Mouse (Mus musculus) midbrain, embryonic 16.5 days (tissue): Measurements from ENCODE around the gene Gm1140. TPM values are rescaled to one million over a fixed set of nuclear protein-coding genes. Genes with fewer than 3 reads are reported as not detected.
"Not testable (repeated sequence)": the region's sequence is repeated elsewhere in the genome, so short reads cannot be mapped to it uniquely, and the experiment has no call there.

Source experiments
- ATAC-seq: fragments of 200-750 bp; cut with Nextera tagmentation; 2 replicates; pipeline ENCODE4 v1.8.0; 2017; ENCODE audit warnings: moderate TSS enrichment
- H3K27ac ChIP-seq: fragments of 300-500 bp; sonication (generic); 2 replicates; pipeline ENCODE4 v1.5.1; 2014; ENCODE audit warnings: mild to moderate bottlenecking, low read length, mixed read lengths
- H3K27me3 ChIP-seq: fragments of 300-500 bp; sonication (generic); 2 replicates; pipeline ENCODE4 v1.6.1; 2014; ENCODE audit warnings: low read depth, low read length, mixed read lengths; ENCODE audit not compliant: control insufficient read depth, insufficient read depth
- H3K36me3 ChIP-seq: fragments of 300-500 bp; sonication (generic); 2 replicates; pipeline ENCODE4 v1.6.1; 2014; ENCODE audit warnings: mild to moderate bottlenecking, low read length, moderate library complexity, mixed read lengths; ENCODE audit not compliant: control insufficient read depth, insufficient read depth
- H3K4me1 ChIP-seq: fragments of 300-500 bp; sonication (generic); 2 replicates; pipeline ENCODE4 v1.6.1; 2014; ENCODE audit warnings: mild to moderate bottlenecking, low read length, mixed read lengths; ENCODE audit not compliant: control insufficient read depth, insufficient read depth
- H3K4me2 ChIP-seq: fragments of 300-500 bp; sonication (generic); 2 replicates; pipeline ENCODE4 v1.6.1; 2014; ENCODE audit warnings: mild to moderate bottlenecking, low read length, mixed read lengths
- H3K4me3 ChIP-seq: fragments of 300-500 bp; sonication (generic); 2 replicates; pipeline ENCODE4 v1.5.1; 2014; ENCODE audit warnings: low read depth, mild to moderate bottlenecking, low read length, moderate library complexity, mixed read lengths
- H3K9ac ChIP-seq: fragments of 300-500 bp; sonication (generic); 2 replicates; pipeline ENCODE4 v1.6.1; 2014; ENCODE audit warnings: low read depth, low read length, mixed read lengths
- H3K9me3 ChIP-seq: fragments of 300-500 bp; sonication (generic); replicated peaks from 2 replicates; pipeline ENCODE4 v1.6.1; 2014; ENCODE audit warnings: mild to moderate bottlenecking, low read length, mixed read lengths; ENCODE audit not compliant: control insufficient read depth, poor library complexity, severe bottlenecking
- WGBS: fragments of 180-500 bp; shearing (Covaris S2); extraction: QIAGEN DNeasy Blood & Tissue Kit; methylation state at CpG from one replicate; pipeline ENCODE4 v1.1.7; 2014; 5-methylcytosine and 5-hydroxymethylcytosine counted together
- polyA plus RNA-seq: library from polyadenylated mRNA; unstranded; fragments of >200 nt; fragmentation: Nextera tagmentation; extraction: Ambion mirVana; gene quantifications from 2 replicates; pipeline ENCODE4 v1.2.1, GENCODE M21; 2015

Gene Gm1140
- polyA plus RNA-seq, result not detected in 2 replicates

DNA sequence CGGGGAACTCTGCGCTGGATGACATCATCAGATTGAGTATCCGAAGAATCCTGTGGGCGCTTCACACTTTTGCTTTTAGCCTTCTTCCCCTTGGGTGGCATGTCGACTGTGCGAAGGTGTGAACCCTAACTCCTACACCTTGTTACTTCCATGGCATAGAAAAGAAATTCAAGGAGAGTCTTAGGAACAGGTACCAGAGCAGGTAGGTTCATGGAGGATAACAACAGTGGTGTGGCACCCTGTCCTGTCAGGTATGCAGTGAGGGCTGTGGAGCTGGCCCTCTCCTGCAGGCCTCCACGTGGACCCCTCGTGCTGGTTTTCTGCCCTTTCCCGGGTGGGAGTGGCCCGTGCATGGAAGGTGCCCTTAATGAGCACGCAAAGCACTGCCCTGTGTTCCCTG lies at the start of gene Gm1140:
Gene Gm1140 (minus strand): TSS at position 101 of the 400 bp plus-strand sequence.
- H3K9ac ChIP-seq, result not testable (repeated sequence)
- 89% methylated on average over 5 of the region's 11 CpGs for WGBS

DNA sequence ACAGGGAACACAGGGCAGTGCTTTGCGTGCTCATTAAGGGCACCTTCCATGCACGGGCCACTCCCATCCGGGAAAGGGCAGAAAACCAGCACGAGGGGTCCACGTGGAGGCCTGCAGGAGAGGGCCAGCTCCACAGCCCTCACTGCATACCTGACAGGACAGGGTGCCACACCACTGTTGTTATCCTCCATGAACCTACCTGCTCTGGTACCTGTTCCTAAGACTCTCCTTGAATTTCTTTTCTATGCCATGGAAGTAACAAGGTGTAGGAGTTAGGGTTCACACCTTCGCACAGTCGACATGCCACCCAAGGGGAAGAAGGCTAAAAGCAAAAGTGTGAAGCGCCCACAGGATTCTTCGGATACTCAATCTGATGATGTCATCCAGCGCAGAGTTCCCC lies 2.0 kb upstream of the Gm1140 start, which contains the start of gene Gm14692:
Gene Gm14692 (plus strand): TSS at position 301 of the 400 bp plus-strand sequence.
- H3K4me2 ChIP-seq, H3K9ac ChIP-seq, H3K36me3 ChIP-seq, H3K27ac ChIP-seq, H3K27me3 ChIP-seq, ATAC-seq, H3K4me1 ChIP-seq, H3K4me3 ChIP-seq, H3K9me3 ChIP-seq: not testable (repeated sequence)
- 73% methylated on average over 2 of the region's 10 CpGs for WGBS

More for the DNA sequence above, at the start of gene Gm1140:
- H3K4me3 ChIP-seq, H3K27me3 ChIP-seq, H3K4me1 ChIP-seq, H3K36me3 ChIP-seq, H3K9me3 ChIP-seq, ATAC-seq, H3K27ac ChIP-seq, H3K4me2 ChIP-seq: not testable (repeated sequence)

Other genes starting within 250 kb of the Gm1140 start
- not detected in 2 replicates for gene Gm14692, start 2.1 kb upstream of the Gm1140 start, polyA plus RNA-seq
- not detected in 2 replicates for gene 4933436I01Rik, start 227.9 kb upstream of the Gm1140 start, polyA plus RNA-seq